Mouse (Mus musculus) liver, adult (tissue): Measurements from ENCODE around the gene Prex1.

ENCODE experiments used
- GATA4 ChIP-seq: IDR thresholded peaks from 2 replicates; pipeline ENCODE4 v1.6.1; 2014; ENCODE audit warnings: mild to moderate bottlenecking, low read length; ENCODE audit not compliant: insufficient replicate concordance

Prex1 gene

GRCm38 (mm10) chr2:166673951-166674350 lies 39.7 kb downstream of the Prex1 start:
- no peak for TF ChIP-seq GATA4

- TF ChIP-seq GATA4 = no peak
These were observed 41.3 kb downstream of the Prex1 start for GRCm38 (mm10) chr2:166672171-166672965.

- TF ChIP-seq GATA4 = no peak
These were observed 42.0 kb downstream of the Prex1 start for GRCm38 (mm10) chr2:166671614-166672013.

- no peak for TF ChIP-seq GATA4
These were observed 42.6 kb downstream of the Prex1 start for GRCm38 (mm10) chr2:166671019-166671418.

GRCm38 (mm10) chr2:166669922-166670321 lies 43.7 kb downstream of the Prex1 start:
- TF ChIP-seq GATA4 = no peak

GRCm38 (mm10) chr2:166667790-166668695 lies 45.6 kb downstream of the Prex1 start:
- TF ChIP-seq GATA4 = no peak

GRCm38 (mm10) chr2:166666175-166666574 lies 47.5 kb downstream of the Prex1 start:
- no peak for TF ChIP-seq GATA4

GRCm38 (mm10) chr2:166665244-166665922 lies 48.2 kb downstream of the Prex1 start:
- no peak for TF ChIP-seq GATA4

GRCm38 (mm10) chr2:166664506-166664905 lies 49.1 kb downstream of the Prex1 start:
- no peak for TF ChIP-seq GATA4

- no peak for TF ChIP-seq GATA4
These were observed 50.2 kb downstream of the Prex1 start for GRCm38 (mm10) chr2:166663250-166663961.

- no peak for TF ChIP-seq GATA4
These were observed 51.0 kb downstream of the Prex1 start for GRCm38 (mm10) chr2:166662595-166663160.

- TF ChIP-seq GATA4 = no peak
These were observed 51.7 kb downstream of the Prex1 start for GRCm38 (mm10) chr2:166661971-166662370.

GRCm38 (mm10) chr2:166661498-166661897 lies 52.1 kb downstream of the Prex1 start:
- TF ChIP-seq GATA4 = no peak

- TF ChIP-seq GATA4 = no peak
These were observed 55.3 kb downstream of the Prex1 start for GRCm38 (mm10) chr2:166658380-166658779.
